Mouse (Mus musculus): ENCODE measurements around the gene Gm7029. TPM values are rescaled to one million over a fixed set of nuclear protein-coding genes. Genes with fewer than 3 reads are reported as not detected.
"Not testable (repeated sequence)": the region's sequence is repeated elsewhere in the genome, so short reads cannot be mapped to it uniquely, and the experiment has no call there.

The Gm7029 gene
- polyA plus RNA-seq, 1 experiment from 2014 or later = not detected

DNA sequence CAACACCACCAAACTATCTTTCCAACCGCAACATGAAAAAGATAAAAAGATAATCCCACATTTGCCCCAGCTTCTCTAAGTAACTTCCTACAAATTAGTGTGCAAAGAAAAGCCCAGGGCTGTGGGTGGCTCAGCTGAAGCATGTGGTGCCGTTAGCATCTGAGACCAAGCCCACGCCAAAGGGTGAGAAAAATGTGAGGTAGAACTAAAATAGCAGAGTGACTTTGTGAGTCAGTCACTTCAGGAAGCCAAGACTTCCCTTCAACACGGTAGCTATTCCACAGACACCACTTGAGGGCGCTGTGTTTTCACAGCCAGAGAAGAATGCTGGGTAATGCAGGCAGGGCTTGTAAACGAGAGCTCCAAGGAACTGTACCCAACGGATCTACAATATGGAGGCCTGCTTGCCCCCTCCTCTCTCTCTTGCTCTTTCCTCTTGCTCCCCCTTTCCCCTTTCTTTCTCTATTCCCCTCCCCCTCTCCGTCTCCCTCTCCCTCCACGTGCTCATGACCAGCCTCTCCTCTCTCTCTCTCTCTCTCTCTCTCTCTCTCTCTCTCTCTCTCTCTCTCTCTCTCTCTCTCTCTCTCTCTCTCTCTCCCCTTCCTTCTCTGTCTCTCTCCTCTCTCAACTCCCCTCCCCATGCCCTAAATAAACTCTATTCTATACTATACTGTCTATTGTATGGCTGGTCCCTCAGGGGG lies 8.2 kb upstream of the Gm7029 start:
- H3K4me1 ChIP-seq = 0 out of 2 replicates have a peak, but pooled peaks cover 3% of the 10 kb centered on the region
- H3K9me3 ChIP-seq (replicated peaks) = no peaks in the 10 kb centered on the region
- H3K36me3 ChIP-seq = no peaks in the 10 kb centered on the region
- no peaks in the 10 kb centered on the region for H3K27me3 ChIP-seq (ENCODE audit: low read depth, poor library complexity, severe bottlenecking)
- no peak overlapping the region for H3K4me3 ChIP-seq
- no peak overlapping the region for H3K27ac ChIP-seq
- DNase-seq (ENCODE audit: low spot score) = no peak
- WGBS = 44% methylated on average over 9 of the region's 9 CpGs

DNA sequence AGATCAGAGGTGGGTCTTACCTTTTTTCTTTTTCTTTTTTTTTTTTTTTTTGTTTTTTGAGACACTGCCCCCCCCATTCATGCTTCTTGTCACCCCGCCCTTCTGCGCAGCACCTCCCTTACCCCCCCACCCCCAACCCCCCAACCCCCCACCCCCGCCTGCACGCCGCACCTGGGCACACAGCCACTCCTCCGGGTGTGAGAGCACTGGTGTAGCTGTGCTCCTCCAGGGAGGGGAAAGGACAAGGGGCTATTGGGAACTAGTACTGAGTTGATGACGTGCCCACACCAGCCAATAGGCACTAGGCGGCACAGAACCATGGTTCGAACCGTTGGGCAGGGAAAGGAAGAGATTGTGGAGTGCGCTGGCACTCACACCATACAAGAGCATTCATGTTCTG lies 774 bp downstream of the Gm7029 start:
- Histone ChIP-seq H3K9me3 (replicated peaks) (no peaks in the 10 kb centered on the region), H3K4me1 (no peaks in the 10 kb centered on the region), H3K4me3 (no peak overlapping the region), H3K36me3 (peaks cover 50% of the 10 kb centered on the region), H3K27me3 (ENCODE audit: low read depth, poor library complexity, severe bottlenecking) (no peaks in the 10 kb centered on the region), H3K27ac (no peak overlapping the region)
- no peak for DNase-seq (ENCODE audit: low spot score)
- 85% methylated on average over 11 of the region's 11 CpGs for WGBS

DNA sequence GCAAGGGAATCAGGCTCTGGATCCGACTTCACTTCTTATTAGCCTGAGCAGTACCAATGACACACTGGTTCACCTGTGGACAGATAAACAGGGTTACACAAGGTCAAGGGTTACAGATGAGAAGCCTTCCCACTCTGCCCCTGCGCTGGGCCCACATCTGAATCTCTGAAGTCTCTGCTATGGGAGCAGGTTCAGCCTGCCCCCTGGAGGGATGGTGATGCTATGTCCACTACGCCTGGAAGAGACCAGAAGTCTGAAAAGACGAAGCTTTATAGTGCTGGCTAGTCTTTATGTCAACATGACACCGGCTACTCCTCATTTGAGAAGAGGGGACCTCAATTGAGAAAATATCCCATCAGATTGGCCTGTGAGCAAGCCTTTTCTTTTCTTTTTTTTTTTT lies 2.2 kb downstream of the Gm7029 start:
- H3K9me3 ChIP-seq (replicated peaks); H3K4me1 ChIP-seq; H3K27ac ChIP-seq; H3K27me3 ChIP-seq (ENCODE audit: low read depth, poor library complexity, severe bottlenecking); DNase-seq (ENCODE audit: low spot score); H3K4me3 ChIP-seq: not testable (repeated sequence)
- peaks cover 61% of the 10 kb centered on the region for H3K36me3 ChIP-seq
- 80% methylated on average over 5 of the region's 5 CpGs for WGBS

DNA sequence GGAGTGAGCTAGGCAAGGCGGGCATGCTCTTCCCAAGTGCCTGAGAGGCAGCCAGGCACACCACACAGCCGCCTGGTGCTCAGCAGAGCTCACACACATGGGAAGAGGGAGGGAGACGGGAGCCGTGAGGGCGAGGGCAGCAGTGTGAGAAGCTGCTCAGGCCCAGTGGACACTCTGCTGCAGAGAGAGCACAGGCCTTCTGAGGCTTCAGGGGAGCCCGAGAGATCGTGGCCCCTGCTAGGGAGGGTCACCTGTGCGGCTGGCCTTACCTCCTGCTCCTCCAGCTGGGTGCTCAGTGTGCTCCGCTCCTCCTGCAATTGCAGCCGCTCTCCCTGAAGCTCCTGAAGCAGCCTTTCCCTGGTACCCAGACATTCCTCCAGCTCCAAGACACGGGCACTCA lies 10.7 kb downstream of the Gm7029 start:
- DNase-seq (ENCODE audit: low spot score); H3K9me3 ChIP-seq (replicated peaks); H3K27ac ChIP-seq; H3K27me3 ChIP-seq (ENCODE audit: low read depth, poor library complexity, severe bottlenecking); H3K4me3 ChIP-seq: not testable (repeated sequence)
- H3K4me1 ChIP-seq = peaks cover 14% of the 10 kb centered on the region
- H3K36me3 ChIP-seq = peaks cover 74% of the 10 kb centered on the region
- 94% methylated on average over 10 of the region's 11 CpGs for WGBS

DNA sequence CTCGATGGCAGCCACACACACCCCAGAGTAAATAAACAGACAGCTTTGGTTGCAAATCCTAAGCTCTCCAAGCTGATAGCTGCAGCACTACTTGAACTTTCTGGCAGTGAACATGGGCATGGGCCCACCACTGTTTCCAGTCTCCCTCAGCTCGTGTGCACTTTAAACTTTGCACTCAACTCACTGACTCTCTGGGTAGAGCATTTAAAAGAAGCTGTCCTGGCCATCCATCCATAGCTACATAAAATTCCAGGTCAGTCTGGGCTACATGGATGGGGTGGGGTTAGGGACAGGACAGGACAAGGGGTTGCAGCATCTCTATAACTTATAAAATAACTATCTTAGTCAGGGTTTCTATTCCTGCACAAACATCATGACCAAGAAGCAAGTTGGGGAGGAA lies 14.2 kb downstream of the Gm7029 start:
- not testable (repeated sequence) for H3K4me3 ChIP-seq; H3K9me3 ChIP-seq (replicated peaks); H3K27me3 ChIP-seq (ENCODE audit: low read depth, poor library complexity, severe bottlenecking); DNase-seq (ENCODE audit: low spot score); H3K27ac ChIP-seq
- Histone ChIP-seq H3K4me1 (peaks cover 15% of the 10 kb centered on the region), H3K36me3 (peaks cover 41% of the 10 kb centered on the region)
- WGBS = 61% methylated on average over 2 of the region's 2 CpGs

DNA sequence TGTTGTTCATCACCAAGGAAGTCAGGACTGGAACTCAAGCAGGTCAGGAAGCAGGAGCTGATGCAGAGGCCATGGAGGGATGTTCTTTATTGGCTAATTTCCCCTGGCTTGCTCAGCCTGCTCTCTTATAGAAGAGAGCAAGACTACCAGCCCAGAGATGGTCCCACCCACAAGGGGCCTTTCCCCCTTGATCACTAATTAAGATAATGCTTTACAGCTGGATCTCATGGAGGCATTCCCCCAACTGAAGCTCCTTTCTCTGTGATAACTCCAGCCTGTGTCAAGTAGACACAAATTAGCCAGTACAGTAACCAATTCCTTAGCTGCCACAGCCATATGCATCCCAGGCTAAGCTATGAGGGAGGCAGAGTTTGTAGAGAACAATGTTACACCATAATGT lies 14.6 kb downstream of the Gm7029 start:
- Histone ChIP-seq H3K4me1 (peaks cover 15% of the 10 kb centered on the region), H3K36me3 (peaks cover 37% of the 10 kb centered on the region)
- not testable (repeated sequence) for H3K27me3 ChIP-seq (ENCODE audit: low read depth, poor library complexity, severe bottlenecking); H3K9me3 ChIP-seq (replicated peaks); H3K4me3 ChIP-seq; H3K27ac ChIP-seq; DNase-seq (ENCODE audit: low spot score)

DNA sequence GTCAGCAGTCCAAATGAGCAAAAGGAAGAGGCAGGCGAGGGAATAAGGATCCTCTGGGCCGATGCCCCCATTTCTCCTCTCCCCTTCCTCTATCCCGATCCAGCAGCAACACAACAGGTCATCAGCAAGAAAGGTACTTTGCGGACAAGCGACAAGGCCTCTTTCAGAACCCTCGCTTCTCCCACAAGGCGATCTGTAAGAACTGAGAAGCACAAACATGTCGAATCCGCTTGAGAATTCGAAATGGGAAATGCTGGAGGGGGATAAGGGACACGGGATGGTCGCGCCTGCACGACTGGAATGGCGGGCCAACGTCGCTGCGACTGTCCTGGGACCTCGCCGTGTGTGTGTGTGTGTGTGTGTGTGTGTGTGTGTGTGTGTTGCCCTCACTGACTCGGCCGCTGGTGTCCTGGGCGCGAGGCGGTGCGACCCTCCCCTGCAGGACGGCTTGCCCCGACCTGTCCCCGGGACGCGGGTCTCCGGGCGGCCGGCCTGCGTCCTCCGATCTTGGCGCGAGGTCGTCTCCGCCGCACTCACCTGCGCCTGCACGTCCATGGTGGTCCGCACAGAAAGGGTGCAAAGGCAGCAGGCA lies 16.4 kb downstream of the Gm7029 start:
- Histone ChIP-seq H3K4me1 (peaks cover 15% of the 10 kb centered on the region), H3K36me3 (peaks cover 19% of the 10 kb centered on the region), H3K27ac (peak overlapping the region; percentile 91), H3K4me3 (peak overlapping the region; percentile 77)
- H3K9me3 ChIP-seq (replicated peaks); DNase-seq (ENCODE audit: low spot score); H3K27me3 ChIP-seq (ENCODE audit: low read depth, poor library complexity, severe bottlenecking): not testable (repeated sequence)
- under 1% methylated on average over 44 of the region's 44 CpGs for WGBS

DNA sequence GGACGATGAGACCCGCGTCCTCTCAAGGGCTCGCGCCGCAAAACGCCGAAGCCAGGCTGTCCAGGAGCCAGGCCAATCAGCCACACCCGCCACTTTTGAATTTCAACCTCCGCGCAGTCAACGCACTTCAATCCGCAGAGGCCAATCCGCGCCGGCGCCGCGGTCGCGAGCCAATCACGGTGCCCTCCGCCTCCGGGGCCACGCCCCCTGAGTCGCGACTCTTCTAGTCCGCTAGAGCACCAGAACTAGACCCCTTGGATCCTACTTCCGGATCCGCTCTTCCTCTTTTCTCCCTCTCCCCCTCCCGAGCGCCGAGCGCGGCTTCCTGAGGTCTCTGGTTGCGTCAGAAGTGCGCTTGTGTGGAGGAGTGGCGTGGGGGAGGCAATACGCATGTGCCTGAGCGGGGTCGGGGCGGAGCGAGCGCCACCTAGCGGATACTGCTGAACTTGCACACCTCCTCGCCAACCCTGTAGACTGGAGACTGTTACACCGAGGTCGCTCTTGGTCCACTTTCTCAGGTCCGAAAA lies 17.0 kb downstream of the Gm7029 start, which contains the start of gene Kifc1:
Gene Kifc1 (minus strand): TSS at position 129 of the 527 bp plus-strand sequence.
- DNase-seq (ENCODE audit: low spot score) = peak; percentile 99
- H3K4me3 ChIP-seq = peak within 1 kb of the TSS; percentile 77
- peaks cover 15% of the 10 kb centered on the region for H3K36me3 ChIP-seq
- WGBS = under 1% methylated on average over 49 of the region's 49 CpGs
- H3K27ac ChIP-seq = peak within 1 kb of the TSS; percentile 91
- no peaks in the 10 kb centered on the region for H3K9me3 ChIP-seq (replicated peaks)
- H3K4me1 ChIP-seq = peaks cover 15% of the 10 kb centered on the region
- H3K27me3 ChIP-seq (ENCODE audit: low read depth, poor library complexity, severe bottlenecking) = no peaks in the 10 kb centered on the region

DNA sequence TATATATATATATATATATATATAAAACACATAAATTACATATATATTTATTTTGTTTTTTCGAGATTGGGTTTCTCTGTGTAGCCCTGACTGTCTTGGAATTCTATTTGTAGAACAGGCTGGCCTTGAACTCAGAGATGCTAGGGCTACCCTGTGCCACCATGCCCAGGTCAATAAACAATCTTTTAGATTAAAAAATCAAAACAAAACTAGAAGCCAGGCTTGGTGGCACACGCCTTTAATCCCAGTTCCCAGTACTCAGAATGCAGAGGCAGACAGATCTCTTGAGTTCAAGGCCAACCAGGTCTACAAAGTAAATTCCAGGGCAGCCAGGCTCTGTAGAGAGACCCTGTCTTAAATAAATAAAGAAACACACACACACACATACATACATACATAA lies 17.7 kb downstream of the Gm7029 start:
- WGBS = 74% methylated on average over 2 of the region's 2 CpGs
- Histone ChIP-seq H3K27ac (no peak overlapping the region), H3K4me3 (no peak overlapping the region), H3K4me1 (peaks cover 15% of the 10 kb centered on the region), H3K9me3 (replicated peaks) (no peaks in the 10 kb centered on the region), H3K27me3 (ENCODE audit: low read depth, poor library complexity, severe bottlenecking) (no peaks in the 10 kb centered on the region), H3K36me3 (peaks cover 8% of the 10 kb centered on the region)
- no peak for DNase-seq (ENCODE audit: low spot score)

DNA sequence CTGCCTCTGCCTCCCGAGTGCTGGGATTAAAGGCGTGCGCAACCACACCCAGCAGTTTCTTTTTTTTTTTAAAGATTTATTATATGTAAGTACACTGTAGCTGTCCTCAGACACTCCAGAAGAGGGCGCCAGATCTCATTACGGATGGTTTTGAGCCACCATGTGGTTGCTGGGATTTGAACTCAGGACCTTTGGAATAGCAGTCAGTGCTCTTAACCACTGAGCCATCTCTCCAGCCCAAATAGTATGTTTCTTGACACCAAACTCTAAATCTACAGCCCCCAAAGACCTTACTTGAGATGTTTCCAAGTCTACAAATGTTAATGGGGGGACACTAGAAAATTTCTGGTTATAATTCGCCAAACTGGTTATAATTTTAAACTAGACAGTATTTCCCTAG lies 18.3 kb downstream of the Gm7029 start:
- H3K27ac ChIP-seq; H3K4me3 ChIP-seq; H3K27me3 ChIP-seq (ENCODE audit: low read depth, poor library complexity, severe bottlenecking); H3K36me3 ChIP-seq; H3K9me3 ChIP-seq (replicated peaks); DNase-seq (ENCODE audit: low spot score): not testable (repeated sequence)
- H3K4me1 ChIP-seq = peaks cover 15% of the 10 kb centered on the region
- 72% methylated on average over 6 of the region's 6 CpGs for whole genome bisulfite sequencing

DNA sequence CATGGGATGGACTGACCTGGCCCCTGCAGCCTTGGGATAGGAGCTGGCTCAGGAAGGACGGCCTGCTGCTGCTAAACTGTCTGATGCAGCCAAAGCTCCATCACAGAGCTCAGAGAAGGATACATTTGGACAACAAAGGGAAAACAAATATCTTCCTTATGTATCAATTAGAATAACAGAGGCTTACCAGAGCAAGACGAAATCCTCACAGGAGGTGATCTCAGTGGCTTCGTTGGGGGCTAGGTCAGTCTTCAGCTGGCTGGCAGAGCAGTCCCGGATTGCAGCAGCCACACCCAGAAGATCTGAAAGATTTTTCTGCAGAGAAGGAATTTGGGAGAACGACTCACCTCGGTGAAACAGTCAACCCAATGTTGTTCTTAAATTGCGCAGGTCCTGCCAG lies 18.8 kb downstream of the Gm7029 start:
- H3K4me3 ChIP-seq = no peak overlapping the region
- H3K4me1 ChIP-seq = peaks cover 15% of the 10 kb centered on the region
- no peaks in the 10 kb centered on the region for H3K27me3 ChIP-seq (ENCODE audit: low read depth, poor library complexity, severe bottlenecking)
- no peak overlapping the region for H3K27ac ChIP-seq
- WGBS = 33% methylated on average over 7 of the region's 7 CpGs
- DNase-seq (ENCODE audit: low spot score) = no peak
- H3K36me3 ChIP-seq = no peaks in the 10 kb centered on the region
- no peaks in the 10 kb centered on the region for H3K9me3 ChIP-seq (replicated peaks)

DNA sequence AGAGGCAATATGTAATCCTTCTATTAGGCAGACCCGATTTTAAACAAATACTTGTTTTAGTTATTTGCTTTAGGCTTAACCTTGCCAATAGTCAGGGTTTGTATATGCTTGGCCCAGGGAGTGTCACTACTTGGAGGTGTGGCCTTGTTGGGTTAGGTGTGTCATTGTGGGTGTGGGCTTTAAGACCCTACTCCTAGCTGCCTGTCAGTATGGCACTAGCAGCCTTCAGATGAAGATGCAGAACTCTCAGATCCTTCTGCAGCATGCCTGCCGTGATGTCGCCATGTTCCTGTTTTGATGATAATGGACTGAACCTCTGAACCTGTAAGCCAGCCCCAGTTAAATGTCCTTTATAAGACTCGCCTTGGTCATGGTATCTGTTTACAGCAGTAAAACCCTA lies 19.4 kb downstream of the Gm7029 start:
- WGBS = 82% methylated on average over 4 of the region's 4 CpGs
- DNase-seq (ENCODE audit: low spot score) = not testable (repeated sequence)

DNA sequence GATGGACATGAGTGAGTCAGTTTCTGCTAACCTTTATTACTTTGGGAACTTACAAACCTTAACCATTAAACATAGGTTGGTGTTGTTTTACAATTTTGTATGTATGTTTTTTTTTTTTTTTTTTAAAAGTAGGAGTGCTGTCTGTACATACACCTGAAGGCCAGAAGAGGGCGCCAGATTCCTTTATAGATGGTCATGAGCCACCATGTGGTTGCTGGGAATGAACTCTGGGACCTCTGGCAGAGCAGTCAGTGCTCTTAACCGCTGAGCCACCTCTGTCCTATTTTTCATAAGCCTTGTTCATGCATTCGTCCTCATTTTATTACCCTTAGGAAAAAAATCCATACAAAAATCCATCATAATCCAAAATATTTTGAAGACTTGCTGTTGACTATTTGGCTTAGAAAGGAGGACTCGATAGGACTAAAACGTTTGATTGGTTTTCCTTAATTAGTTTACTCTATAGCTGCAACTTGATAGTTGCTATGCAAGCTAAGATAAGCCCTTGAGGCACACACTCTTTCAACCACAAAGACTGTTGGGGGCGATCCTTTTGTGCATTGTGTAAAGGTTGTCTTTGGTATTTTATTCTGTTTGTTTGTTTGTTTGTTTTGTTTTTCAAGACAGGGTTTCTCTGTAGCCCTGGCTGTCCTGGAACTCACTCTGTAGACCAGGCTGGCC lies 23.6 kb downstream of the Gm7029 start:
- Histone ChIP-seq H3K27me3 (ENCODE audit: low read depth, poor library complexity, severe bottlenecking) (no peaks in the 10 kb centered on the region), H3K4me1 (no peaks in the 10 kb centered on the region), H3K27ac (no peak overlapping the region), H3K4me3 (no peak overlapping the region), H3K36me3 (no peaks in the 10 kb centered on the region), H3K9me3 (replicated peaks) (no peaks in the 10 kb centered on the region)
- DNase-seq (ENCODE audit: low spot score) = peak; percentile 71
- 45% methylated on average over 6 of the region's 6 CpGs for WGBS

More for the DNA sequence above, 19.4 kb downstream of the Gm7029 start:
- H3K4me1 ChIP-seq = peaks cover 12% of the 10 kb centered on the region
- not testable (repeated sequence) for H3K27me3 ChIP-seq (ENCODE audit: low read depth, poor library complexity, severe bottlenecking); H3K36me3 ChIP-seq; H3K4me3 ChIP-seq; H3K9me3 ChIP-seq (replicated peaks); H3K27ac ChIP-seq

Data from limb, embryonic 10.5 days (tissue).